Mouse (Mus musculus) stomach, embryonic 14.5 days (tissue): Measurements from ENCODE around the gene Tmem218. TPM values are rescaled to one million over a fixed set of nuclear protein-coding genes. Genes with fewer than 3 reads are reported as not detected.
A peak's percentile ranks its signal among the peaks of the same experiment; 100 is the strongest.

Experiments used
- ATAC-seq: fragments of 200-750 bp; cut with Nextera tagmentation; 2 replicates; pipeline ENCODE4 v1.8.0; 2017; ENCODE audit warnings: low read depth, moderate TSS enrichment; ENCODE audit not compliant: insufficient number of reproducible peaks, insufficient read depth, low FRiP score
- H3K27ac ChIP-seq: fragments of 300-500 bp; sonication (generic); 2 replicates; pipeline ENCODE4 v1.5.1; 2014; ENCODE audit warnings: mild to moderate bottlenecking, low read length, moderate library complexity, mixed read lengths
- H3K27me3 ChIP-seq: fragments of 300-500 bp; sonication (generic); 2 replicates; pipeline ENCODE4 v1.6.1; 2014; ENCODE audit warnings: low read length, control low read depth, mixed read lengths; ENCODE audit not compliant: control insufficient read depth, insufficient read depth
- H3K36me3 ChIP-seq: fragments of 300-500 bp; sonication (generic); 2 replicates; pipeline ENCODE4 v1.6.1; 2014; ENCODE audit warnings: mild to moderate bottlenecking, control low read depth, low read length, moderate library complexity, mixed read lengths; ENCODE audit not compliant: control insufficient read depth, insufficient read depth
- H3K4me1 ChIP-seq: fragments of 300-500 bp; sonication (generic); 2 replicates; pipeline ENCODE4 v1.6.1; 2014; ENCODE audit warnings: low read length, control low read depth, mixed read lengths; ENCODE audit not compliant: control insufficient read depth, insufficient read depth
- H3K4me2 ChIP-seq: fragments of 300-500 bp; sonication (generic); replicated peaks from 2 replicates; pipeline ENCODE4 v1.6.1; 2014; ENCODE audit warnings: low read depth, low read length, control low read depth
- H3K4me3 ChIP-seq: fragments of 300-500 bp; sonication (generic); 2 replicates; pipeline ENCODE4 v1.5.1; 2014; ENCODE audit warnings: low read depth, low read length, control low read depth
- H3K9ac ChIP-seq: fragments of 300-500 bp; sonication (generic); replicated peaks from 2 replicates; pipeline ENCODE4 v1.6.1; 2014; ENCODE audit warnings: low read depth, mild to moderate bottlenecking, control low read depth, low read length, moderate library complexity, mixed read lengths
- H3K9me3 ChIP-seq: fragments of 300-500 bp; sonication (generic); 2 replicates; pipeline ENCODE4 v1.6.1; 2016; ENCODE audit warnings: low read depth, low read length, control low read depth; ENCODE audit not compliant: control insufficient read depth
- WGBS: fragments of 180-500 bp; shearing (Covaris S2); extraction: QIAGEN DNeasy Blood & Tissue Kit; methylation state at CpG from one replicate; pipeline ENCODE4 v1.1.7; 2014; 5-methylcytosine and 5-hydroxymethylcytosine counted together
- polyA plus RNA-seq: library from polyadenylated mRNA; unstranded; fragments of >200 nt; fragmentation: Nextera tagmentation; extraction: Ambion mirVana; gene quantifications from 2 replicates; pipeline ENCODE4 v1.2.1, GENCODE M21; 2014

Gene Tmem218
- polyA plus RNA-seq, result 12.5 and 13.3 TPM in 2 replicates

- Histone ChIP-seq H3K4me1 (peaks cover 3% of the 10 kb centered on the region; the same call in 1 of the 2 replicates), H3K4me2 (peak within 1 kb of the TSS; percentile 74), H3K9ac (peak within 1 kb of the TSS; percentile 58), H3K4me3 (peak within 1 kb of the TSS; percentile 53), H3K36me3 (no peaks in the 10 kb centered on the region), H3K9me3 (no peaks in the 10 kb centered on the region), H3K27ac (peak within 1 kb of the TSS; percentile 30; the same call in 1 of the 2 replicates), H3K27me3 (no peaks in the 10 kb centered on the region)
- 1% methylated on average over 21 of the region's 21 CpGs for WGBS
- ATAC-seq, result peak; percentile 100
These were observed at the start of gene Tmem218 for GRCm38 (mm10) chr9:37207929-37208411. Gene Tmem218 (plus strand): TSS chr9:37208223.

GRCm38 (mm10) chr9:37160686-37161085 is 47.3 kb upstream of the Tmem218 start:
- H3K27me3 ChIP-seq, result no peaks in the 10 kb centered on the region
- no peaks in the 10 kb centered on the region for H3K36me3 ChIP-seq
- no peak for ATAC-seq
- H3K27ac ChIP-seq, result no peak overlapping the region
- H3K4me2 ChIP-seq, result no peak overlapping the region
- no peak overlapping the region for H3K4me3 ChIP-seq
- 80% methylated on average over 2 of the region's 2 CpGs for WGBS
- no peaks in the 10 kb centered on the region for H3K9me3 ChIP-seq
- H3K9ac ChIP-seq, result no peak overlapping the region
- H3K4me1 ChIP-seq, result no peaks in the 10 kb centered on the region

- WGBS, result 75% methylated on average over 2 of the region's 2 CpGs
- H3K27ac ChIP-seq, result no peak overlapping the region
- no peaks in the 10 kb centered on the region for H3K36me3 ChIP-seq
- no peaks in the 10 kb centered on the region for H3K9me3 ChIP-seq
- no peak for ATAC-seq
- H3K4me3 ChIP-seq, result no peak overlapping the region
- no peaks in the 10 kb centered on the region for H3K27me3 ChIP-seq
- no peaks in the 10 kb centered on the region for H3K4me1 ChIP-seq
- no peak overlapping the region for H3K4me2 ChIP-seq
- no peak overlapping the region for H3K9ac ChIP-seq
These were observed 41.1 kb upstream of the Tmem218 start for GRCm38 (mm10) chr9:37166899-37167298.

- 57% methylated on average over 5 of the region's 5 CpGs for WGBS
These were observed 34.6 kb upstream of the Tmem218 start for GRCm38 (mm10) chr9:37173376-37173775.

GRCm38 (mm10) chr9:37176002-37176401 is 32.0 kb upstream of the Tmem218 start:
- no peaks in the 10 kb centered on the region for H3K9me3 ChIP-seq
- no peak for ATAC-seq
- H3K27me3 ChIP-seq, result no peaks in the 10 kb centered on the region
- H3K4me2 ChIP-seq, result no peak overlapping the region
- H3K9ac ChIP-seq, result no peak overlapping the region
- WGBS, result 67% methylated on average over 3 of the region's 3 CpGs
- H3K27ac ChIP-seq, result no peak overlapping the region
- H3K36me3 ChIP-seq, result no peaks in the 10 kb centered on the region
- H3K4me3 ChIP-seq, result no peak overlapping the region
- no peaks in the 10 kb centered on the region for H3K4me1 ChIP-seq

More at GRCm38 (mm10) chr9:37173376-37173775, 34.6 kb upstream of the Tmem218 start:
- Histone ChIP-seq H3K36me3 (no peaks in the 10 kb centered on the region), H3K4me1 (no peaks in the 10 kb centered on the region), H3K9me3 (no peaks in the 10 kb centered on the region), H3K4me2 (no peak overlapping the region), H3K27ac (no peak overlapping the region), H3K4me3 (no peak overlapping the region), H3K9ac (no peak overlapping the region), H3K27me3 (no peaks in the 10 kb centered on the region)
- ATAC-seq, result no peak

GRCm38 (mm10) chr9:37177107-37177506 is 30.9 kb upstream of the Tmem218 start:
- Histone ChIP-seq H3K4me2 (no peak overlapping the region), H3K4me1 (no peaks in the 10 kb centered on the region), H3K27ac (no peak overlapping the region), H3K9ac (no peak overlapping the region), H3K27me3 (no peaks in the 10 kb centered on the region), H3K4me3 (no peak overlapping the region), H3K36me3 (no peaks in the 10 kb centered on the region), H3K9me3 (no peaks in the 10 kb centered on the region)
- WGBS, result 4% methylated on average over 5 of the region's 5 CpGs
- 0 out of 2 replicates have a peak, but pooled peaks have one; percentile 23 for ATAC-seq

- 55% methylated on average over 8 of the region's 8 CpGs for WGBS
- H3K4me1 ChIP-seq, result no peaks in the 10 kb centered on the region
- no peak overlapping the region for H3K4me2 ChIP-seq
- no peak overlapping the region for H3K27ac ChIP-seq
- no peak overlapping the region for H3K4me3 ChIP-seq
- ATAC-seq, result no peak
- no peaks in the 10 kb centered on the region for H3K27me3 ChIP-seq
- no peaks in the 10 kb centered on the region for H3K9me3 ChIP-seq
- no peaks in the 10 kb centered on the region for H3K36me3 ChIP-seq
- no peak overlapping the region for H3K9ac ChIP-seq
These were observed 30.5 kb upstream of the Tmem218 start for GRCm38 (mm10) chr9:37177551-37177950.

- Histone ChIP-seq H3K27ac (no peak overlapping the region), H3K27me3 (no peaks in the 10 kb centered on the region), H3K9ac (no peak overlapping the region), H3K4me2 (no peak overlapping the region), H3K36me3 (no peaks in the 10 kb centered on the region), H3K4me1 (no peaks in the 10 kb centered on the region), H3K4me3 (no peak overlapping the region), H3K9me3 (no peaks in the 10 kb centered on the region)
- ATAC-seq, result no peak
- 30% methylated on average over 4 of the region's 4 CpGs for WGBS
These were observed 29.1 kb upstream of the Tmem218 start for GRCm38 (mm10) chr9:37178911-37179310.

- no peak overlapping the region for H3K9ac ChIP-seq
- ATAC-seq, result no peak
- no peaks in the 10 kb centered on the region for H3K9me3 ChIP-seq
- H3K4me2 ChIP-seq, result no peak overlapping the region
- H3K27me3 ChIP-seq, result no peaks in the 10 kb centered on the region
- 88% methylated on average over 4 of the region's 4 CpGs for WGBS
- H3K4me1 ChIP-seq, result no peaks in the 10 kb centered on the region
- no peak overlapping the region for H3K4me3 ChIP-seq
- no peak overlapping the region for H3K27ac ChIP-seq
- no peaks in the 10 kb centered on the region for H3K36me3 ChIP-seq
These were observed 28.4 kb upstream of the Tmem218 start for GRCm38 (mm10) chr9:37179596-37179995.
